Mouse (Mus musculus) liver, postnatal 0 days (tissue): Measurements from ENCODE around the gene Hs3st5.

ENCODE experiments used
- CTCF ChIP-seq: sonication (generic); IDR thresholded peaks from 2 replicates; pipeline ENCODE4 v1.5.1; 2016; ENCODE audit warnings: antibody characterized with exemption, low read depth
- EP300 ChIP-seq: IDR thresholded peaks from 2 replicates; pipeline ENCODE4 v1.6.1; 2016; ENCODE audit warnings: antibody characterized with exemption, low read depth, mild to moderate bottlenecking

DNA sequence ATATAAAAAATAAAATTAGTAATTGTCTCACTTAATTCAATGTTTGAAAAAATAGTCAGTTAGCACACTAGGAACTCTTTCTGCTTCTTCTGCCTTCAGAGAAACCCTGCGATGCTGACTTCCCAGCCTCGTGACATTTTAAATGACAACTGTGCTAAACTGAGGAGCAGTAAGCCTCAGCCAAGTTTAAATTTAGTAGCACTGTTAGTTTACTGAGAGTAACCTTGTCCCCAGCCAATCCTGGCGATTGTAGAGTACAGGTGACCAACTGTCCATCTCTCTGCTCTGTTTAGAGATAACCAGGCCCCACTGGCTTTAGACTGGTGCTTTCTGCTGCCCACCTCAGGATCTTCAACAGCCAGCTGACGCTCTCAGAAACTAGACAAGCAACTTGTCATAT is 121.3 kb downstream of the Hs3st5 start:
- TF ChIP-seq CTCF (no peak), EP300 (no peak)
